Mouse (Mus musculus): ENCODE measurements at regions not wholly inside any gene's neighbourhood (a gene's known extent, or its start where the extent isn't known, plus 50 kb on each side); places are given as distances from the start of the nearest gene placed in this dataset.

DNA sequence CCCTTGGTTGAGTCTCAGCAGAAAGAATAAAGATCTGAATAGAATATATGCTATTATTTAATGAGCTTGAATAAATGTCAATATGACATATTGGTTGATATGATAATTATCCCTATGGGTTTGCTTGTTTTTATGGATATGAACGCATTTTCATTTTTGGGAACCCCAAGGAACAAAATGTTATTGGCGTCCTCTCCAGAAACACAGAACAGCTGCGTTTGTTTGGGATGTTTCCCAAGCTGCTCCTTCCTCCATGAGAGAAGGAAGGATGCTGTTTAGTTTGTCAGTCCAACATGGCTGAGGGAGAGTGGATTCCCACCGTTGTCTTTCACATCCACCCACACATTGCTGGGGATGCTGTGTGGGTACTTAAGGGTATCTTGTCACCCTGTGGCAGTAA is 89.9 kb upstream of the Osmr start:
- H3K27me3 ChIP-seq (ENCODE audit: control insufficient read depth, insufficient read depth, low read length), result no peaks in the 10 kb centered on the region
- H3K9ac ChIP-seq, result no peak overlapping the region
- WGBS, result 91% methylated on average over 4 of the region's 4 CpGs
- no peaks in the 10 kb centered on the region for H3K36me3 ChIP-seq (replicated peaks; ENCODE audit: control insufficient read depth, insufficient read depth)
- no peaks in the 10 kb centered on the region for H3K4me1 ChIP-seq (replicated peaks; ENCODE audit: control insufficient read depth, insufficient read depth, low read length)
- ATAC-seq (ENCODE audit: low FRiP score) (no peak), DNase-seq (ENCODE audit: low spot score) (no peak)
- H3K4me2 ChIP-seq (replicated peaks), result no peak overlapping the region
- H3K9me3 ChIP-seq (ENCODE audit: control insufficient read depth, low read length), result peaks cover 3% of the 10 kb centered on the region; the same call in 1 of the 2 replicates
- H3K4me3 ChIP-seq (replicated peaks; ENCODE audit: low read length), result no peak overlapping the region
- no peak overlapping the region for H3K27ac ChIP-seq

DNA sequence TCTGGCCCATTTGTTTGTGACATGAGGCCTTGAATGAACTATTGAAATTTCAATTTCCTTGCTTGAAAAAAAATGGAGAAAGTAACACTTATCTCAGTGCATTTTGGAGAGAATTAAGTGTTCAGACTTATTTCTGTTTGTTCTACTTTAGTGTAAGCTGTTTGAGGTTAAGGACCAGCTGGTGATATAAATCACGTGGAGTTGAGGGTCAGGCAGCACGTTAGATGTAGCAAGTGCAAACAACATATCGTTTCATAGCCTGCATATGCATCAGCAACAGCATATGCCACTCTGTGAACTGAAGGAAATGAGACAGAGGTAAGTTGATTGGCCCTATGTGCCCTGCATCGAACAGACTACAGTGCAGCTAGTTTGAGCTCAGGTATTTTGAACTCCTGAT is 90.7 kb upstream of the Osmr start:
- DNase-seq (ENCODE audit: low spot score) (no peak), ATAC-seq (ENCODE audit: low FRiP score) (no peak)
- Histone ChIP-seq H3K4me1 (replicated peaks; ENCODE audit: control insufficient read depth, insufficient read depth, low read length) (no peaks in the 10 kb centered on the region), H3K27ac (no peak overlapping the region), H3K9ac (no peak overlapping the region), H3K27me3 (ENCODE audit: control insufficient read depth, insufficient read depth, low read length) (no peaks in the 10 kb centered on the region), H3K9me3 (ENCODE audit: control insufficient read depth, low read length) (peaks cover 3% of the 10 kb centered on the region; the same call in 1 of the 2 replicates), H3K4me3 (replicated peaks; ENCODE audit: low read length) (no peak overlapping the region), H3K36me3 (replicated peaks; ENCODE audit: control insufficient read depth, insufficient read depth) (no peaks in the 10 kb centered on the region), H3K4me2 (replicated peaks) (no peak overlapping the region)
- 87% methylated on average over 4 of the region's 4 CpGs for WGBS

DNA sequence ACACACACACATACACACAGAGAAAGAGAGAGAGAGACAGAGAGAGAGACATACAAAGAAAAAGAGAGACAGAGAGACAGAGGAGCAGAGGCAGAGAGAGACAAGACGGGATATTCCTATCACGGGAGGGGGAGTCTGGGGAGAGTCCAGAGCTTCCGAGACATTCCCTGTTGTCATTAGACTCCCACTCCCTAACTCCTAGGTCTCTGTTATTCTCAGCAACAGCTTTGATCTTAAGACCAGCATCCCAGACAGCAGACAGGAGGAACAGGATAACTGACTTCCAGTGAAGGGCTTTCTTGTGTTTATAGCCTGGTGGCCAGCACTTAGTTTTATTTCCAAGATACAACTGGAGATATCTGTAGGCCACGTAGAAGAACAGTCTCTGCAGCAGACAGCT is 99.6 kb upstream of the Osmr start:
- Histone ChIP-seq H3K36me3 (replicated peaks; ENCODE audit: control insufficient read depth, insufficient read depth) (no peaks in the 10 kb centered on the region), H3K27ac (no peak overlapping the region), H3K4me2 (replicated peaks) (no peak overlapping the region), H3K9me3 (ENCODE audit: control insufficient read depth, low read length) (no peaks in the 10 kb centered on the region), H3K9ac (no peak overlapping the region), H3K4me3 (replicated peaks; ENCODE audit: low read length) (no peak overlapping the region), H3K4me1 (replicated peaks; ENCODE audit: control insufficient read depth, insufficient read depth, low read length) (no peaks in the 10 kb centered on the region), H3K27me3 (ENCODE audit: control insufficient read depth, insufficient read depth, low read length) (no peaks in the 10 kb centered on the region)
- DNase-seq (ENCODE audit: low spot score) (no peak), ATAC-seq (ENCODE audit: low FRiP score) (no peak)
- 75% methylated on average over 4 of the region's 4 CpGs for WGBS

DNA sequence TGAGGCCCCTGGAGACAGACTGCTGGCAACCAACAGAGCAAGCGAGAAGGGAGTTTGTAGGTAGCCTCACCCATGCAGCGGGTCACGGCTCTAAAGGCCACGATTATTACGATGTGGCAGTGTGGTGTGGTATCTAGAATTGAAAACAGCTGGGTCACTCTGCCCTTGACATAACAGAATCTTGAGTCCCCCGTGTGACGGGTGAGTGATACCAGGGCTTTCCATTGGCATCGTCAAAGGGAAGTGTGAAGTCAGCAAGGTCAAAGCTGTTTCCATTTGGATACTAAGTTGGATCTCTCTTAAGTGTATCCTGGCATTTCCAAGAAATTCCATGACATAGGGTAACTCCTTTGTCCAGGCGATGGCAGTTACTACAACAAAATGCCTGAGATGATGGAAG is 106.7 kb upstream of the Osmr start:
- 89% methylated on average over 9 of the region's 9 CpGs for whole genome bisulfite sequencing
- no peak overlapping the region for H3K4me3 ChIP-seq (replicated peaks; ENCODE audit: low read length)
- H3K4me1 ChIP-seq (replicated peaks; ENCODE audit: control insufficient read depth, insufficient read depth, low read length), result no peaks in the 10 kb centered on the region
- no peak overlapping the region for H3K4me2 ChIP-seq (replicated peaks)
- H3K9ac ChIP-seq, result no peak overlapping the region
- H3K27ac ChIP-seq, result no peak overlapping the region
- H3K9me3 ChIP-seq (ENCODE audit: control insufficient read depth, low read length), result no peaks in the 10 kb centered on the region
- no peaks in the 10 kb centered on the region for H3K36me3 ChIP-seq (replicated peaks; ENCODE audit: control insufficient read depth, insufficient read depth)
- DNase-seq (ENCODE audit: low spot score), result no peak
- H3K27me3 ChIP-seq (ENCODE audit: control insufficient read depth, insufficient read depth, low read length), result no peaks in the 10 kb centered on the region
- ATAC-seq (ENCODE audit: low FRiP score), result no peak

DNA sequence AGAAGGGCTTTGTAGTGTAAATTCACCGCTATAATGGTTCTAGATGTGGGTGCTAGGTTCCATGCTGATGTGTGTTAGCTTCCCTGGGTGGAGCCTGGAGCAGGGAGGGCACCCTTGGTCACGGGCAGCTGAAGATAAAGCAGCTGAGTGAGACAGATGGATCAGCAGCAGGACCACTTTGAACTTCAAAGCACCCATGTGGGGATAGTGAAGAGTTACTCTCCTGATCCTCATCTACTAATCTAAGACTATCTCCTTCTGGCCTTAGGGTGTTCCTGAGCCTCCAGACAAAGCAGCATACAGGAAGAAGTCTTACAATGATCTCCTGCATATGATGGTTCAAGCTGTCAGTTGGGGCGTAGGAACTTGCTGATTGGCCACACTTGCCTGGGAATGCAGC is 107.1 kb upstream of the Lifr start:
- Histone ChIP-seq H3K9ac (no peak overlapping the region), H3K9me3 (ENCODE audit: control insufficient read depth, low read length) (no peaks in the 10 kb centered on the region), H3K36me3 (replicated peaks; ENCODE audit: control insufficient read depth, insufficient read depth) (no peaks in the 10 kb centered on the region), H3K4me1 (replicated peaks; ENCODE audit: control insufficient read depth, insufficient read depth, low read length) (no peaks in the 10 kb centered on the region), H3K4me2 (replicated peaks) (no peak overlapping the region), H3K27ac (no peak overlapping the region), H3K4me3 (replicated peaks; ENCODE audit: low read length) (no peak overlapping the region), H3K27me3 (ENCODE audit: control insufficient read depth, insufficient read depth, low read length) (no peaks in the 10 kb centered on the region)
- DNase-seq (ENCODE audit: low spot score), result no peak
- WGBS, result 72% methylated on average over 3 of the region's 3 CpGs
- ATAC-seq (ENCODE audit: low FRiP score), result no peak

DNA sequence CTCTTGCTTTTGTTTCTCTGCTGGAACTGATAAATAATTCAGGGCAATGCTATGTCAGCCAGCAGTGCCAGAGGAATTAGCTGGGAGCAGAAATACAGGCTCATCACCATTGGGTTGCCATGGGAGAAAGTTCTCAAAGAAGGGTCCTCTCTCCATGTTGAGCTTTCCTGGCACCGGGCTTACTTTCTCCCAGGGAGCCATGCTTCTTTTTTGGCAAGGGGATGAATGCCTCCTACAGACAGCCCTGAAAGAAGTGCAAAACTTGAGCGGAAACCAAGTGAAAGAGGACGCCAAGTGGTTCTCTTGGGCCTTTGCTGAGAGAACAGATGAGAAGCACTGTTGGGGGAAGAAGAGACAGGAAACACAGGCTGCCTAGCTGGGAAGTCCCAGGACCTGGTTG is 102.2 kb upstream of the Lifr start:
- 52% methylated on average over 3 of the region's 3 CpGs for WGBS
- Histone ChIP-seq H3K9me3 (ENCODE audit: control insufficient read depth, low read length) (no peaks in the 10 kb centered on the region), H3K27me3 (ENCODE audit: control insufficient read depth, insufficient read depth, low read length) (no peaks in the 10 kb centered on the region), H3K27ac (peak overlapping the region; percentile 43; the same call in 1 of the 2 replicates), H3K4me1 (replicated peaks; ENCODE audit: control insufficient read depth, insufficient read depth, low read length) (no peaks in the 10 kb centered on the region), H3K4me2 (replicated peaks) (no peak overlapping the region), H3K4me3 (replicated peaks; ENCODE audit: low read length) (no peak overlapping the region), H3K9ac (no peak overlapping the region), H3K36me3 (replicated peaks; ENCODE audit: control insufficient read depth, insufficient read depth) (no peaks in the 10 kb centered on the region)
- DNase-seq (ENCODE audit: low spot score) (peak; percentile 62), ATAC-seq (ENCODE audit: low FRiP score) (peak; percentile 84)

DNA sequence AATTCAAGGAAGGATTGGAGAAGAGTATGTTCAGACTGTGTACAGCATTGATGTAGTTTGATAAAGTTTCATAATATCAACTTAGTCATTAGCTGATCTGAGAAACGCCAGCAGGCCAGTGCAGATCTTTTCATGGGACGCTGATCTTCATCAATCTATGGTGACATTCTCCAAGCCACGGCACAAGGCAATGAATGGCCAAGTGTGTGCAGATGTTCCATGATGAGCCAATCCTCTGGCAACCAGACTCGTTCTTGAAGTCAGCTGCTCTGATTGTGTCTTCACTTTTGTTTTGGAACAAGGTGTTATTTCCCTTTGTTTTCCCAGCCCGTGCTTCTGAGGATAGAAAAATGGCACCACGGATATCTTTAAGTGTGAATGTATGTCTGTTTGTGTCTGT is 101.3 kb upstream of the Lifr start:
- no peaks in the 10 kb centered on the region for H3K36me3 ChIP-seq (replicated peaks; ENCODE audit: control insufficient read depth, insufficient read depth)
- H3K9ac ChIP-seq, result no peak overlapping the region
- ATAC-seq (ENCODE audit: low FRiP score), result no peak
- no peaks in the 10 kb centered on the region for H3K27me3 ChIP-seq (ENCODE audit: control insufficient read depth, insufficient read depth, low read length)
- 78% methylated on average over 6 of the region's 6 CpGs for WGBS
- no peak overlapping the region for H3K4me2 ChIP-seq (replicated peaks)
- no peak for DNase-seq (ENCODE audit: low spot score)
- H3K4me1 ChIP-seq (replicated peaks; ENCODE audit: control insufficient read depth, insufficient read depth, low read length), result no peaks in the 10 kb centered on the region
- H3K9me3 ChIP-seq (ENCODE audit: control insufficient read depth, low read length), result no peaks in the 10 kb centered on the region
- no peak overlapping the region for H3K27ac ChIP-seq
- H3K4me3 ChIP-seq (replicated peaks; ENCODE audit: low read length), result no peak overlapping the region

DNA sequence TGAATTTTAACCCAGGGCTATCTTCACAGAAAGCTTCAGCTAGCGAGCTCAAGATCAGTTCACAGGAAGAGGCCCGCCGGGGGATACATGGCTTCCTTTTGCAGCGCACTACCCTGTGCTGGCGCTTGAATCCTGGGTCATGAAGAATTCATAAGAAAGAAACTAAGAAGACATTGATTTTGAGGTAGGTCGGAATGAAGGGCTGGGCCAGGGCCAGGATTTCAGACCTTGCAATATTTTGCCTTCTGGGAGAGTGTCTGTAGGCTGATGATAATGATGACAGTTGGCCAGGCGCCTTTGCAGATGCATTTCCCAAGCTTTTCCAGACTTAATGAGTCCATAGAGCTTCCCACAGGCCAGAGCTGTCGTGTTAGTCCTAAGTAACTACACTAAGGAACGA is 97.2 kb upstream of the Lifr start:
- ATAC-seq (ENCODE audit: low FRiP score) (no peak), DNase-seq (ENCODE audit: low spot score) (no peak)
- Histone ChIP-seq H3K27me3 (ENCODE audit: control insufficient read depth, insufficient read depth, low read length) (no peaks in the 10 kb centered on the region), H3K27ac (no peak overlapping the region), H3K4me2 (replicated peaks) (no peak overlapping the region), H3K4me1 (replicated peaks; ENCODE audit: control insufficient read depth, insufficient read depth, low read length) (no peaks in the 10 kb centered on the region), H3K9ac (no peak overlapping the region), H3K36me3 (replicated peaks; ENCODE audit: control insufficient read depth, insufficient read depth) (no peaks in the 10 kb centered on the region), H3K9me3 (ENCODE audit: control insufficient read depth, low read length) (no peaks in the 10 kb centered on the region), H3K4me3 (replicated peaks; ENCODE audit: low read length) (no peak overlapping the region)
- WGBS, result 75% methylated on average over 9 of the region's 9 CpGs

DNA sequence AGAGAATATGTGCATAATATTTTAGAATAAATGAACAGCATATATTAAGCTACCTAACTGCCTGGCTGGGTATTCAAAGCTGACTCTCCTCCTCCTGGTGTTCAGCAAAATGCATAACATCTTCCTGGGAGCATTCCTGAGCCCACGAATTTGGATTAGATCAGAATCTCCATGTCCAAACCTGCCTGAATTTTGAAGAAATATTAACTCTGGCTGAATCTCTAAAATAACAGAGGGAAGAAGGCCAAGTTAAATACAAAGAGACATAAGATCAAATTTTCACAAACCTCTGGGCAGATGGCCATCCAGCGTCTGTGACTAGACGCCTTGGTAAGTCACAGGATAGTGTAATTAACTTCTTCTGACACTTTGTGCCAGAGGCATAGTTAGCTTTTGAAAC is 95.2 kb upstream of the Lifr start:
- no peak for DNase-seq (ENCODE audit: low spot score)
- no peak overlapping the region for H3K27ac ChIP-seq
- H3K4me1 ChIP-seq (replicated peaks; ENCODE audit: control insufficient read depth, insufficient read depth, low read length), result no peaks in the 10 kb centered on the region
- H3K9ac ChIP-seq, result no peak overlapping the region
- no peak overlapping the region for H3K4me3 ChIP-seq (replicated peaks; ENCODE audit: low read length)
- H3K9me3 ChIP-seq (ENCODE audit: control insufficient read depth, low read length), result no peaks in the 10 kb centered on the region
- H3K4me2 ChIP-seq (replicated peaks), result no peak overlapping the region
- no peaks in the 10 kb centered on the region for H3K27me3 ChIP-seq (ENCODE audit: control insufficient read depth, insufficient read depth, low read length)
- H3K36me3 ChIP-seq (replicated peaks; ENCODE audit: control insufficient read depth, insufficient read depth), result no peaks in the 10 kb centered on the region
- 65% methylated on average over 3 of the region's 3 CpGs for WGBS
- no peak for ATAC-seq (ENCODE audit: low FRiP score)

DNA sequence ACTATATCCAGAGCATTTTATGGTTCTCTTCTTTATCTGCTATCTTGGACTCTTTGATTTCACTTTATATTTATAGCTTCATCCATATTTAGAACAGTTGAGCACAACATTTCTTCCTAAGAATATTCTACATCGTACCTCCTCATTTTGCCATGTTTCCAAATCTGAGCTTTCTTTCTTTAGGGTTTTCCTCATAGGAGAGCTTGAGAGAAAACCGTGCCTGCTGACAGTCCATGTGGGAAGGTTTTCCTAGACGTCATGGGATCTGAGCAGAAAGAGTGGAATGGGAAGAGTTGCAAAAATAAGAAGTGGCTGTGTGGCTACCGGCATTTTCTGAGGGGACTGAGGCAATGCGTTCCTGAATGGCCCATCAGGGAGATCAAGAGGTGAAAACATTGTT is 92.5 kb upstream of the Lifr start:
- no peaks in the 10 kb centered on the region for H3K36me3 ChIP-seq (replicated peaks; ENCODE audit: control insufficient read depth, insufficient read depth)
- ATAC-seq (ENCODE audit: low FRiP score) (no peak), DNase-seq (ENCODE audit: low spot score) (no peak)
- no peak overlapping the region for H3K4me3 ChIP-seq (replicated peaks; ENCODE audit: low read length)
- no peaks in the 10 kb centered on the region for H3K9me3 ChIP-seq (ENCODE audit: control insufficient read depth, low read length)
- H3K27ac ChIP-seq, result no peak overlapping the region
- 91% methylated on average over 5 of the region's 5 CpGs for WGBS
- no peaks in the 10 kb centered on the region for H3K4me1 ChIP-seq (replicated peaks; ENCODE audit: control insufficient read depth, insufficient read depth, low read length)
- no peaks in the 10 kb centered on the region for H3K27me3 ChIP-seq (ENCODE audit: control insufficient read depth, insufficient read depth, low read length)
- H3K4me2 ChIP-seq (replicated peaks), result no peak overlapping the region
- H3K9ac ChIP-seq, result no peak overlapping the region
